Mouse (Mus musculus): ENCODE measurements around the gene Tunar. TPM values are rescaled to one million over a fixed set of nuclear protein-coding genes. Genes with fewer than 3 reads are reported as not detected.

Gene Tunar
- total and polyA plus RNA-seq, 2 experiments from 2014 or later, result not detected

DNA sequence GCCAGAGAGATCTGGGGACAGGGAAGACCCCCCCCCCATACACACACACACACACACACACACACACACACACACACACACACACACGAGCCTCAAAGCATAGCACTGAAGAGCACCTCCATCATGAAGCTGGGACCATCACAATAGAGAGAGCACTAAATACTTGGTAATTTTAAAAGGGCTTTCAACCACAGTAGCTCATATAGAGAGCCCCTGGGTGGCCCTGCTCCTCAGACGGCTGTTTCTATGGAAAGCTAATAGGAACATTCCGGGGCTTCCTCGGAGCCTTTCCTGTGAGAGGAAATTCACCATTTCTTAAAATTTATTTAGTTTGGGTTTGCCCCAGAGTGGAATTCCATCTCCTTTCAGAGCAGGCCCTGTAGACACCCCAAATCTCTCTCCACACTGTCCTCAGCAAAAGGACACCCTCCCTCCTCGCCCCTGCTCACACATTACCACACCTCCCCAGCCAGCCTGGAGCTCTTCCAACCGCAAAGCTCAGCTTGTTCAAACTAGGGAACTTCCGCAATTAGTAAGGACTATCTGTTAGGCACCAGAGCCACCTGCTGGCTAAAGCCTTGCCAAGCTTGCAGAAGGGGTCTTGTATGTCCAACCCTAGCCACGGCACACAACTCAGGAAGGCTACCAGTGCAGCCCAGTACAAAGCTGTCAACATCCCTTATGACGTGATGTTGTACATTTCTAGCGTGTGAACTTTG is 93.5 kb downstream of the Tunar start:
- Histone ChIP-seq H3K36me3 (replicated peaks; ENCODE audit: control insufficient read depth, insufficient read depth, low read length) (no peaks in the 10 kb centered on the region), H3K27me3 (ENCODE audit: control insufficient read depth, insufficient read depth, low read length) (peaks cover 16% of the 10 kb centered on the region), H3K4me3 (ENCODE audit: low read depth, low read length) (no peak overlapping the region), H3K9me3 (replicated peaks; ENCODE audit: control insufficient read depth, low read length) (no peaks in the 10 kb centered on the region), H3K4me1 (ENCODE audit: control insufficient read depth, insufficient read depth) (no peaks in the 10 kb centered on the region), H3K9ac (replicated peaks; ENCODE audit: low read depth, low read length) (no peak overlapping the region), H3K4me2 (ENCODE audit: low read depth, low read length) (0 out of 2 replicates have a peak overlapping the region, but pooled peaks have one; percentile 25), H3K27ac (ENCODE audit: low read depth) (no peak overlapping the region)
- no peak for TF ChIP-seq EP300 (IDR thresholded peaks at IDR 0.05; ENCODE audit: low read depth)
- peak; percentile 75 for TF ChIP-seq CTCF (IDR thresholded peaks at IDR 0.05; ENCODE audit: low read depth)
- 20% methylated on average over 10 of the region's 10 CpGs for WGBS
- DNase-seq (ENCODE audit: low spot score), result peak; percentile 76
- peak; percentile 63; the same call in 1 of the 2 replicates for ATAC-seq (ENCODE audit: insufficient read depth, low read depth)

DNA sequence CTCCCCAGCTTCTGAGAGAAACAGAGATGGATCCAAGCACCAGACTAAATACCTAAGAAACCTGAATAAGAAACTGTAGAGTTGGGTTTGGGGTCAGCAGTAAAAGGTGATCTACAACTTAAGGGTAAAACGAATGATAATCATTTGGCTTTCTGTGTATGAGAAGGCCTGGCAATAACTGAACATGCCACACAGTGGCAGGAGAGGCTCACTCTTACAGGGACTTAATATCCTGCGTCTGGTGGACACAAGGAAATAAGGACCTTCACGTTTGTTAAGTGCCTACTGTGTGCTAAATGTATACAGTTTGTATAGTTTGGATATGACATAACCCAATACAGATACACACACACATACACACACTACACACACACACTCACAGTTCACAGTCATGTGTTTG is 98.2 kb downstream of the Tunar start:
- ATAC-seq (ENCODE audit: insufficient read depth, low read depth) (no peak), DNase-seq (ENCODE audit: low spot score) (no peak)
- WGBS, result 29% methylated on average over 3 of the region's 3 CpGs
- Histone ChIP-seq H3K4me3 (ENCODE audit: low read depth, low read length) (no peak overlapping the region), H3K4me2 (ENCODE audit: low read depth, low read length) (no peak overlapping the region), H3K9me3 (replicated peaks; ENCODE audit: control insufficient read depth, low read length) (no peaks in the 10 kb centered on the region), H3K4me1 (ENCODE audit: control insufficient read depth, insufficient read depth) (no peaks in the 10 kb centered on the region), H3K27me3 (ENCODE audit: control insufficient read depth, insufficient read depth, low read length) (peaks cover 8% of the 10 kb centered on the region), H3K27ac (ENCODE audit: low read depth) (no peak overlapping the region), H3K9ac (replicated peaks; ENCODE audit: low read depth, low read length) (no peak overlapping the region), H3K36me3 (replicated peaks; ENCODE audit: control insufficient read depth, insufficient read depth, low read length) (no peaks in the 10 kb centered on the region)
- TF ChIP-seq CTCF (IDR thresholded peaks at IDR 0.05; ENCODE audit: low read depth), result peak; percentile 42
- TF ChIP-seq EP300 (IDR thresholded peaks at IDR 0.05; ENCODE audit: low read depth), result no peak

GRCm38 (mm10) chr12:105432807-105433206 is 99.1 kb downstream of the Tunar start:
- WGBS, result 44% methylated on average over 3 of the region's 3 CpGs
- H3K27ac ChIP-seq (ENCODE audit: low read depth), result no peak overlapping the region
- H3K4me2 ChIP-seq (ENCODE audit: low read depth, low read length), result no peak overlapping the region
- H3K27me3 ChIP-seq (ENCODE audit: control insufficient read depth, insufficient read depth, low read length), result 0 out of 2 replicates have a peak, but pooled peaks cover 7% of the 10 kb centered on the region
- no peak overlapping the region for H3K4me3 ChIP-seq (ENCODE audit: low read depth, low read length)
- H3K9me3 ChIP-seq (replicated peaks; ENCODE audit: control insufficient read depth, low read length), result no peaks in the 10 kb centered on the region
- ATAC-seq (ENCODE audit: insufficient read depth, low read depth) (no peak), DNase-seq (ENCODE audit: low spot score) (no peak)
- TF ChIP-seq EP300 (IDR thresholded peaks at IDR 0.05; ENCODE audit: low read depth) (no peak), CTCF (IDR thresholded peaks at IDR 0.05; ENCODE audit: low read depth) (no peak)
- H3K36me3 ChIP-seq (replicated peaks; ENCODE audit: control insufficient read depth, insufficient read depth, low read length), result no peaks in the 10 kb centered on the region
- no peaks in the 10 kb centered on the region for H3K4me1 ChIP-seq (ENCODE audit: control insufficient read depth, insufficient read depth)
- no peak overlapping the region for H3K9ac ChIP-seq (replicated peaks; ENCODE audit: low read depth, low read length)

Other genes with a start within 250 kb of the Tunar start
- not detected in 2 replicates for gene Tcl1b2, start 187.9 kb upstream of the Tunar start, total RNA-seq (2014; rRNA removed; ENCODE audit: low replicate concordance)
- gene Tcl1b2, start 187.9 kb upstream of the Tunar start, polyA plus RNA-seq (2015; fragmentation: Nextera tagmentation; extraction: Ambion mirVana), result not detected in 2 replicates
- not detected in 2 replicates for gene Tcl1b1, start 174.2 kb upstream of the Tunar start, total RNA-seq (2014; rRNA removed; ENCODE audit: low replicate concordance)
- gene Tcl1b1, start 174.2 kb upstream of the Tunar start, polyA plus RNA-seq (2015; fragmentation: Nextera tagmentation; extraction: Ambion mirVana), result not detected in 2 replicates
- not detected in 2 replicates for gene Tcl1b5, start 157.5 kb upstream of the Tunar start, total RNA-seq (2014; rRNA removed; ENCODE audit: low replicate concordance)
- gene Tcl1b5, start 157.5 kb upstream of the Tunar start, polyA plus RNA-seq (2015; fragmentation: Nextera tagmentation; extraction: Ambion mirVana), result not detected in 2 replicates
- not detected in 2 replicates for gene Tcl1b3, start 142.8 kb upstream of the Tunar start, total RNA-seq (2014; rRNA removed; ENCODE audit: low replicate concordance)
- gene Tcl1b3, start 142.8 kb upstream of the Tunar start, polyA plus RNA-seq (2015; fragmentation: Nextera tagmentation; extraction: Ambion mirVana), result not detected in 2 replicates
- gene Tcl1b4, start 131.9 kb upstream of the Tunar start, total RNA-seq (2014; rRNA removed; ENCODE audit: low replicate concordance), result not detected in 2 replicates
- gene Tcl1b4, start 131.9 kb upstream of the Tunar start, polyA plus RNA-seq (2015; fragmentation: Nextera tagmentation; extraction: Ambion mirVana), result not detected in 2 replicates
- gene Tcl1, start 111.1 kb upstream of the Tunar start, total RNA-seq (2014; rRNA removed; ENCODE audit: low replicate concordance), result not detected in 2 replicates
- gene Tcl1, start 111.1 kb upstream of the Tunar start, polyA plus RNA-seq (2015; fragmentation: Nextera tagmentation; extraction: Ambion mirVana), result not detected in 2 replicates
- 0.34 and 2.6 TPM in 2 replicates for gene D430019H16Rik, start 120.0 kb downstream of the Tunar start, total RNA-seq (2014; rRNA removed; ENCODE audit: low replicate concordance)
- 0.07 and 0.08 TPM in 2 replicates for gene D430019H16Rik, start 120.0 kb downstream of the Tunar start, polyA plus RNA-seq (2015; fragmentation: Nextera tagmentation; extraction: Ambion mirVana)
- gene Bdkrb2, start 229.4 kb downstream of the Tunar start, total RNA-seq (2014; rRNA removed; ENCODE audit: low replicate concordance), result 0.54 and 4.0 TPM in 2 replicates
- 0.60 and 0.71 TPM in 2 replicates for gene Bdkrb2, start 229.4 kb downstream of the Tunar start, polyA plus RNA-seq (2015; fragmentation: Nextera tagmentation; extraction: Ambion mirVana)